Mouse (Mus musculus): Measurements from ENCODE around the gene Olfr476.
"Not testable (repeated sequence)": the region's sequence is repeated elsewhere in the genome, so short reads cannot be mapped to it uniquely, and the experiment has no call there.

The Olfr476 gene

GRCm38 (mm10) chr7:107964503-107964902, at the start of gene Olfr476:
Olfr476 (plus strand) TSS chr7:107964803.
- no peak for DNase-seq (ENCODE audit: low read depth, low spot score)

- DNase-seq (ENCODE audit: low read depth, low spot score), result no peak
Observed at GRCm38 (mm10) chr7:107930146-107930545, 34.5 kb upstream of the Olfr476 start, which contains the start of gene Olfr473. Olfr473 (plus strand) TSS chr7:107930446.

- DNase-seq (ENCODE audit: low read depth, low spot score), result not testable (repeated sequence)
Observed at GRCm38 (mm10) chr7:107952539-107952938, 12.1 kb upstream of the Olfr476 start.

GRCm38 (mm10) chr7:107954343-107954742, 10.3 kb upstream of the Olfr476 start, which contains the start of gene Olfr474:
Olfr474 (plus strand) TSS chr7:107954643.
- no peak for DNase-seq (ENCODE audit: low read depth, low spot score)

GRCm38 (mm10) chr7:107986393-107986792, 21.8 kb downstream of the Olfr476 start, which contains the start of gene Olfr477:
Olfr477 (plus strand) TSS chr7:107986693.
- DNase-seq (ENCODE audit: low read depth, low spot score), result no peak

- DNase-seq (ENCODE audit: low read depth, low spot score), result not testable (repeated sequence)
Observed at GRCm38 (mm10) chr7:108014256-108014655, 49.7 kb downstream of the Olfr476 start.
